Mouse (Mus musculus): ENCODE results near the gene Gm21987. TPM values are rescaled to one million over a fixed set of nuclear protein-coding genes. Genes with fewer than 3 reads are reported as not detected.

Gm21987 gene
- polyA plus RNA-seq, 1 experiment from 2014 or later: not detected

DNA sequence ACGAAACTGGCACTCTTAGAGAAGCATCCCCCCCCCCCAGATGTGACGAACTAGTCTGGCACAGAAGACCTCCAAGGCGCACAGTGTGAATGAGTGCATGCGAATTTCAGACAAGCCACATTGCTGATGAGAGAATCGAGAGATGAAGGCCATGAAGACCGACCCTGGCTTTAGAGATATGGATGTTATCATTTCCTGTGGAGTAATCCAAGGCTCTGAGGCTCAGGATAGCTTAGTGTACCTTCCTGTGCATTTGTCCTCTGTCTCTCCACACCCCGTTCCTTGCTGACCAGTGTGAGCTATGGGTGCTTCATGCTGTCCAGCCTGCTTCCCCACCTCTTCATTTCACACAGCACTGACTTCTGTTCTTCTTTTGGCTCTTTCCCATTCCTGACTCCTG, 28.3 kb downstream of the Gm21987 start:
- no peak overlapping the region for H3K4me2 ChIP-seq (replicated peaks)
- 0 out of 2 replicates have a peak overlapping the region, but pooled peaks have one; percentile 4 for H3K9ac ChIP-seq
- no peak overlapping the region for H3K4me3 ChIP-seq
- peaks cover 10% of the 10 kb centered on the region; the same call in 1 of the 2 replicates for H3K4me1 ChIP-seq
- H3K27me3 ChIP-seq: no peaks in the 10 kb centered on the region
- no peak overlapping the region for H3K27ac ChIP-seq
- WGBS: 84% methylated on average over 7 of the region's 7 CpGs
- H3K9me3 ChIP-seq (replicated peaks): no peaks in the 10 kb centered on the region
- no peak for ATAC-seq (ENCODE audit: low FRiP score)
- H3K36me3 ChIP-seq: no peaks in the 10 kb centered on the region

DNA sequence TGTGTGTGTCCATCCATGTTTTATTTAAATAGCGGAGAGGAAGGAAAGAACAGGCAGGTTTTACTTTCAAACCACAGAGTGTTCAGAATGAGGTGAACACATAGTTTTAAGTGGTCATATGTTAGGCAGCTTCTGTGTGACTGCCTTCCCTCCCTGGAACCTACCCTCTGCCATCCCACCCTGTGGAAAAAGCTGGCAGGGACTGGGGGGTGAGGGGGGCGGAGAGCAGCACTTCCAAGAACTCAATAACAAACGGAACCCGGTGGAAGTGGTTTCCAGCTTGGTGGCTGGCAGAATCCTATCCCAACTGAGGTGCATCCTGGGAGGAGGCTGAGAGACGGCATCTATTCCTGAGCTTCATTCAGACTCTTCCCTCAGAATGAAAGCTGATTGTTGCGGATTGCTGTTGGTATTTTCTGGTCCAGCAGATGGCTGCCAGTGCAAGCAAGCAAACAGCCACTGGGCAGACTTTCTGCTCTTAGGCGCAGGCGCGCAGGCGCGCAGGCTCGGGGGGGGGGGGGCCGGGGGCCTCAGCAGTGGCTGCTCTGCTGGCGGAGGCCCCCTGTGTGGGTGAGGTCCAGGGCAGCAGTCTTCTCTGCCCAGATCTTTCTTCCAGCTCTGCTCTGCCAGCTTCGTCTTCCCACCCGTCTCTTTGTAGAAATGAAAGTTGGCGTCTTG, 29.5 kb downstream of the Gm21987 start:
- no peaks in the 10 kb centered on the region for H3K9me3 ChIP-seq (replicated peaks)
- no peaks in the 10 kb centered on the region for H3K27me3 ChIP-seq
- peak overlapping the region; percentile 15 for H3K4me3 ChIP-seq
- H3K36me3 ChIP-seq: no peaks in the 10 kb centered on the region
- H3K9ac ChIP-seq: peak overlapping the region; percentile 23; the same call in 1 of the 2 replicates
- 32% methylated on average over 12 of the region's 17 CpGs for WGBS
- peak; percentile 91 for ATAC-seq (ENCODE audit: low FRiP score)
- H3K4me2 ChIP-seq (replicated peaks): peak overlapping the region; percentile 44
- H3K27ac ChIP-seq: peak overlapping the region; percentile 24
- peaks cover 10% of the 10 kb centered on the region; the same call in 1 of the 2 replicates for H3K4me1 ChIP-seq

DNA sequence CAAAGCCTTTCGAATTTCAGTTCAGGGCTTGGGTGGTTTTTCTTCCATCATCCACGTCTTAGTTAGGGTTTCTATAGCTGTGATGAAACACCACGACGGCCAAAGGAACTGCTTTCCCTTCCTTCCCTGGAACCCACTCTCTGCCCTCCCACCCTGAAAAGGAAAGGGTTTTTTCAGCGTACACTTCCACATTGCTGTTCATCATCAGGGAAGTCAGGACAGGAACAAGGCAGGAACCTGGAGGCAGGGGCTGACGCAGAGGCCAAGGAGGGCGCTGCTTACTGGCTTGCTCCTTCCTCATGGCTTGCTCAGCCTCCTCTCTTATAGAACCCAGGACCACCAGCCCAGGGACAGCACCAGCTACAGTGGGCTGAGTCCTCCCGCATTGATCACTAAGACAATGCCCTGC, 30.0 kb downstream of the Gm21987 start:
- peaks cover 10% of the 10 kb centered on the region; the same call in 1 of the 2 replicates for H3K4me1 ChIP-seq
- peak overlapping the region; percentile 15 for H3K4me3 ChIP-seq
- no peaks in the 10 kb centered on the region for H3K9me3 ChIP-seq (replicated peaks)
- ATAC-seq (ENCODE audit: low FRiP score): peak; percentile 26; the same call in 1 of the 2 replicates
- peak overlapping the region; percentile 44 for H3K4me2 ChIP-seq (replicated peaks)
- H3K27me3 ChIP-seq: no peaks in the 10 kb centered on the region
- no peaks in the 10 kb centered on the region for H3K36me3 ChIP-seq
- 0 out of 2 replicates have a peak overlapping the region, but pooled peaks have one; percentile 23 for H3K9ac ChIP-seq
- H3K27ac ChIP-seq: peak overlapping the region; percentile 24
- WGBS: 59% methylated on average over 8 of the region's 8 CpGs

DNA sequence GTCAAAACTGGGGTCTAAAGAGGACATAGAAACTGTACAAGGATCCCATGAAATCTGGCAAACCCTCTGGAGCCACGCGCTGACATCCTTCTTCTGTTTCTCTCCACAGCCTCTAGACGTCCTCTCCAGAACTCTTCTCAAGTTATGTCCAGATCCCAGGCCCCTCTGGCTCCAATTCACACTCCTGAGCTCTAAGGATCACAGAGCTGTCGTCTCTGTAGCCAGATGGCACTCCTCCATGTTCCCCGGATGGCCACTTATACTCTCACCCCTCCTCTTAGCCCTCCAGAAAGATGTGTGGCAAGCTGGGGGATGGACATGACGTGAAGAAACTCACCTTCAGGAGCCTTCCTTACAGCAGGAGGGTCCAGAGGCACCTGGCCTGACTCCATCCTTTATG, 30.7 kb downstream of the Gm21987 start:
- Histone ChIP-seq H3K9me3 (replicated peaks) (no peaks in the 10 kb centered on the region), H3K27me3 (no peaks in the 10 kb centered on the region), H3K36me3 (no peaks in the 10 kb centered on the region), H3K4me2 (replicated peaks) (no peak overlapping the region), H3K4me3 (no peak overlapping the region), H3K9ac (no peak overlapping the region), H3K27ac (no peak overlapping the region), H3K4me1 (peaks cover 10% of the 10 kb centered on the region; the same call in 1 of the 2 replicates)
- no peak for ATAC-seq (ENCODE audit: low FRiP score)
- WGBS: 87% methylated on average over 6 of the region's 6 CpGs

DNA sequence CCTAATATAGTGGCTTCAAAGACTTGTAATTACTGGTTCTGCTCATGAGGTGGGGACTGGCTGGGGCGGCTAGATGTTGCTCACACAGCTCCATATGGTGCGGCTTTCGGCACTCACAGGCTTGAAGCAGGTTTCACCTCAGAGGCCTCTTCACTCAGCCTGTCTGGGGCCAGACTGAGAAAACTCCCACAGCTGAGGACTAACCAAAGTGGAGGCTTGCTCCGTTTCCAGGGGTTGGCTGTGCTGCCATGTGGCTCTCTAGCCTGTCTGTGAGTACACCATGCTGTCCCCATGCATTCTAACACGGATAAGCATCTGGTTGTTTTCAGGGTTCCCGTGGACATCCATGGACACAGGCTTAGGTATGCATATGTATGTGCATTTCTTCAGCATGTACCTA, 31.8 kb downstream of the Gm21987 start:
- ATAC-seq (ENCODE audit: low FRiP score): no peak
- H3K4me2 ChIP-seq (replicated peaks): no peak overlapping the region
- no peak overlapping the region for H3K4me3 ChIP-seq
- WGBS: 84% methylated on average over 6 of the region's 6 CpGs
- no peak overlapping the region for H3K27ac ChIP-seq
- H3K27me3 ChIP-seq: no peaks in the 10 kb centered on the region
- no peak overlapping the region for H3K9ac ChIP-seq
- peaks cover 10% of the 10 kb centered on the region; the same call in 1 of the 2 replicates for H3K4me1 ChIP-seq
- no peaks in the 10 kb centered on the region for H3K36me3 ChIP-seq
- H3K9me3 ChIP-seq (replicated peaks): no peaks in the 10 kb centered on the region

DNA sequence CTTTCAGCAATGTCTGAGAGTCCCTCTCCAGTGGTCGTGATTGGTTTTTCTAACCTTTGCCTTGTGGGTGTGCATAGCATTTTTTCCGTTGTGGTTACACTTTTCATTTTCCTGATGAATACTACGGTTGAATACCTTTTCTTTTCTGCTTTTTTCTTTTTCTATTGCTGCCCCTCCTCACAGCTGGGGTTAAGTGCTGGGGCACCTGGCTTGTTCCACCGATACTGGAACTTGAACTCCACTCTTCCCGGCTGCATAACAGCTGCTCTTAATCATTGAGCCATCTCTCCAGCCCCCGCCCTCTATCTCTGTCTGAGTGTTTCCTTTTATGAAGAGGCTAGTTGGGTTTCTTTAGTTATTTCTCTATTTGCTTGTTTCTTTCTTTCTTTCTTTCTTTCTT, 32.2 kb downstream of the Gm21987 start:
- Histone ChIP-seq H3K9me3 (replicated peaks) (no peaks in the 10 kb centered on the region), H3K27me3 (no peaks in the 10 kb centered on the region), H3K4me1 (peaks cover 10% of the 10 kb centered on the region; the same call in 1 of the 2 replicates), H3K36me3 (no peaks in the 10 kb centered on the region), H3K27ac (no peak overlapping the region), H3K4me2 (replicated peaks) (no peak overlapping the region), H3K9ac (no peak overlapping the region), H3K4me3 (no peak overlapping the region)
- 60% methylated on average over 6 of the region's 6 CpGs for WGBS
- ATAC-seq (ENCODE audit: low FRiP score): no peak

DNA sequence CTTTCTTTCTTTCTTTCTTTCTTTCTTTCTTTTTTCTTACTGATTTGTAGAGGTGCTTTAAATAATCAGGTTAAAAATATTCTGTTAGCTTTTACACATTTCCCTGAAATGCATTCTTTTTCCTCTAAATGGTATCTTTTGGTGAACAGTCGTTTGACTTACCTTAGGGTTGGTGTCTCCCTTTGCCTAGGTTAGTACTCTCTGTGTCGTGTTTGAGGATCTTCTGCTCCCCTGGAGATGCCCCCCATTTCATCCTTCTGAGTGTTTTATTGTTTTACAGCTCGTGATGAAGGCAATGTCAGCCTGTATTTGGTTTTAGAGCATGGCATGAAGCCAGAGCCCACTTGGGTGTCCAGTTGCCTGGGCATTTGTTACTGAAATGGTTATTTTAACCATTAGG, 32.7 kb downstream of the Gm21987 start:
- H3K4me2 ChIP-seq (replicated peaks): no peak overlapping the region

DNA sequence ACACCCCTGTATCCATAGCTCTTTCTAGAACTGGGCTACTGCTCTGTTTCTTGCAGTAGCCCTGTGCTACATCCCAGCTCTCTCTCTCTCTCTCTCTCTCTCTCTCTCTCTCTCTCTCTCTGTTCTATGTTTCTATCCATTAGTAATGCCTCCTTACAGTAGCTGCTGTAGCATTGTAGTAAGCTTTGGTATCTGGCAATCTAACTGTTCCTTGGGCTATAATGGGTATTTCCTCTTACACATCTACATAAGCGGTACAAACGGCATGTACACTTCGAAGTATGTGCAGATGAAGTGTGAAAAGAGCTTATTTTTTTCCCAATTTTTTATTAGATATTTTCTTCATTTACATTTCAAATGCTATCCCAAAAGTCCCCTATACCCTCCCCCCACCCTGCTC, 33.1 kb downstream of the Gm21987 start:
- no peaks in the 10 kb centered on the region for H3K9me3 ChIP-seq (replicated peaks)
- H3K4me2 ChIP-seq (replicated peaks): no peak overlapping the region
- peaks cover 10% of the 10 kb centered on the region; the same call in 1 of the 2 replicates for H3K4me1 ChIP-seq
- no peaks in the 10 kb centered on the region for H3K36me3 ChIP-seq
- WGBS: 96% methylated on average over 3 of the region's 3 CpGs
- no peak for ATAC-seq (ENCODE audit: low FRiP score)
- H3K4me3 ChIP-seq: no peak overlapping the region
- no peaks in the 10 kb centered on the region for H3K27me3 ChIP-seq
- no peak overlapping the region for H3K27ac ChIP-seq
- H3K9ac ChIP-seq: no peak overlapping the region

More for the DNA sequence above, 32.7 kb downstream of the Gm21987 start:
- no peak for ATAC-seq (ENCODE audit: low FRiP score)
- Histone ChIP-seq H3K36me3 (no peaks in the 10 kb centered on the region), H3K27me3 (no peaks in the 10 kb centered on the region), H3K9me3 (replicated peaks) (no peaks in the 10 kb centered on the region), H3K4me1 (peaks cover 10% of the 10 kb centered on the region; the same call in 1 of the 2 replicates), H3K9ac (no peak overlapping the region), H3K4me3 (no peak overlapping the region), H3K27ac (no peak overlapping the region)
- 57% methylated on average over 3 of the region's 3 CpGs for WGBS

DNA sequence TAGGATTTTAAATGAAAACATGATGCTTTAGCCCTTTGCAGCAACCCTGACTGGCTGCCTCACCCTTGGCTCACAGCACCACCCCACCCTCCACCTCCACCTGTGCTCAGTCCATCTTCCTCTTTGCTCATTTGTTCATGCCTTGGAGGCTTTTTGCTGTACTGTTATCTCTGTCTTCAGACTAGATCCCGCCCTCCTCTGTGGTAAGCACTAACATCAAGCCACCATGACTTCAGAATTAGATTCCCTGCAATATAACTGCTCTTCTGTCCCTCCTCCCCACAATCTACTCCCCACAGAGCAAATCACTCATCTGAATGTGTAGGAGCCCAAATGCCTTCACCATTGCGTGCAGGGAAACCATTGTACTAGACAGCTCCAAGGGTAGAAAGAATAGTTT, 36.8 kb downstream of the Gm21987 start:
- no peak overlapping the region for H3K4me2 ChIP-seq (replicated peaks)
- H3K27me3 ChIP-seq: no peaks in the 10 kb centered on the region
- no peak overlapping the region for H3K9ac ChIP-seq
- H3K4me1 ChIP-seq: 0 out of 2 replicates have a peak, but pooled peaks cover 2% of the 10 kb centered on the region
- H3K36me3 ChIP-seq: no peaks in the 10 kb centered on the region
- no peak overlapping the region for H3K27ac ChIP-seq
- no peak for ATAC-seq (ENCODE audit: low FRiP score)
- H3K4me3 ChIP-seq: no peak overlapping the region
- WGBS: 81% methylated on average over 2 of the region's 2 CpGs
- no peaks in the 10 kb centered on the region for H3K9me3 ChIP-seq (replicated peaks)

DNA sequence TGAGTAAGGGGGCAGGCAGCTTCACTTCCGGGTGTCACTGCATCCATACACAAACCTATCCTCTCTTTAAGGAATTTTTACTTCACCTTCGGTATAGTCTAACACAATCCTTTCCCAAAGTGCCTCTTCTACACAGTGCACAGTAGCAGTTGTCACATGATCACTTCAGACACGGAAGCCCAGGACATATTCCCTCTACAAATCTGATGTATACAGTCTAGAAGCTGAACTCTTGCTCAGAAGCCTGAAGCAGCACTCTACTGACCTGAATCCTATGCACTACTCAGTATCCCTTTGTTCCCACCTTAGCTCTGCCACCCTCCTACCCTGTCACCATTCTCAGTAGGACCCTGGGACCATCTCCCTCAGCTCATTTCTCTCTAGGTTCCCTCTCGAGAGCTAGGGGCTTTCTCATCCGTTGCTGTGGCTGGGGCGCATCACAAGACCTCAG, 38.4 kb downstream of the Gm21987 start:
- H3K9me3 ChIP-seq (replicated peaks): no peaks in the 10 kb centered on the region
- WGBS: 91% methylated on average over 6 of the region's 6 CpGs
- no peak overlapping the region for H3K27ac ChIP-seq
- no peaks in the 10 kb centered on the region for H3K4me1 ChIP-seq
- no peak for ATAC-seq (ENCODE audit: low FRiP score)
- H3K9ac ChIP-seq: no peak overlapping the region
- H3K27me3 ChIP-seq: no peaks in the 10 kb centered on the region
- no peak overlapping the region for H3K4me2 ChIP-seq (replicated peaks)
- no peaks in the 10 kb centered on the region for H3K36me3 ChIP-seq
- no peak overlapping the region for H3K4me3 ChIP-seq

DNA sequence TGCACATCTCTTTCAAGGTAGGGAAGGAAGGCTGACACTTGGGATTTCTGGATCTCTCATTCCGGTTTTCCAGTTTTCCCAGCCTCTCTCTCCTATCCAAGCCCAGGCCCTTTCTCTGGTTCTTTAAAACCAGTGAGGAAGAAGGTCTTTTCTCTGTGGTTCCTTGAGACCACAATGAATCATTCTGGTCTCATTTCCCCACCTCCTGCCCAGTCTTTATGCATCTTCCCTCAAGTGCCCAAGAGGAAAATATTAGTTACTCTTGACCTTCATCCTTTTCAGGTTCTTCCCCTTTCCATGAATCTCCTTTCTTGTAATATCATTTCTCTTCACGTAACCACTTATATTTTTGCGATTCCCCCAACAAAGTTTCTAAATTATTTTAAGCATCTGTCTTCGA, 38.9 kb downstream of the Gm21987 start:
- no peak for ATAC-seq (ENCODE audit: low FRiP score)
- 91% methylated on average over 4 of the region's 4 CpGs for WGBS
- H3K9me3 ChIP-seq (replicated peaks): no peaks in the 10 kb centered on the region

DNA sequence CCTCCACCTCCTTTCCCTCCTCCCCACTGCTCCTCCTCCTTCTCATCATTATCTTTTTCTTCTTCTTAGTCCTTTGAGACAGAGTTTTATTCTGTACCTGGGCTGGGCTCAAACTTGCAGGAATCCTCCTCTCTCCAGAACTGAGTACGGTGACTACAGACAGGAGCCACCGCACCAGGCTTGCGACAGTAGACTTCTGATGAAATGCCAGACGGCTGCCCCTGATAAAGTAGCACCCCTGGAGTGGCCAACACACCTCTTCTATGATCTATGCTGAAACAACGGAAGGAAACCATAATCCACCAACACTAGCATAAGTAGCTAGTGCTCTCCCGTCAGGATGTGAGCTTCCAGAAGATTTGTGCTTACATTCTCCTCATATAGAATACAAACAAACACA, 40.5 kb downstream of the Gm21987 start:
- no peak overlapping the region for H3K27ac ChIP-seq
- H3K9ac ChIP-seq: no peak overlapping the region
- no peaks in the 10 kb centered on the region for H3K9me3 ChIP-seq (replicated peaks)
- no peaks in the 10 kb centered on the region for H3K4me1 ChIP-seq
- H3K27me3 ChIP-seq: no peaks in the 10 kb centered on the region
- 87% methylated on average over 6 of the region's 6 CpGs for WGBS
- no peak for ATAC-seq (ENCODE audit: low FRiP score)
- H3K36me3 ChIP-seq: no peaks in the 10 kb centered on the region
- H3K4me3 ChIP-seq: no peak overlapping the region
- H3K4me2 ChIP-seq (replicated peaks): no peak overlapping the region

More for the DNA sequence above, 38.9 kb downstream of the Gm21987 start:
- Histone ChIP-seq H3K9ac (no peak overlapping the region), H3K27me3 (no peaks in the 10 kb centered on the region), H3K4me3 (no peak overlapping the region), H3K4me2 (replicated peaks) (no peak overlapping the region), H3K27ac (no peak overlapping the region), H3K36me3 (no peaks in the 10 kb centered on the region), H3K4me1 (no peaks in the 10 kb centered on the region)

DNA sequence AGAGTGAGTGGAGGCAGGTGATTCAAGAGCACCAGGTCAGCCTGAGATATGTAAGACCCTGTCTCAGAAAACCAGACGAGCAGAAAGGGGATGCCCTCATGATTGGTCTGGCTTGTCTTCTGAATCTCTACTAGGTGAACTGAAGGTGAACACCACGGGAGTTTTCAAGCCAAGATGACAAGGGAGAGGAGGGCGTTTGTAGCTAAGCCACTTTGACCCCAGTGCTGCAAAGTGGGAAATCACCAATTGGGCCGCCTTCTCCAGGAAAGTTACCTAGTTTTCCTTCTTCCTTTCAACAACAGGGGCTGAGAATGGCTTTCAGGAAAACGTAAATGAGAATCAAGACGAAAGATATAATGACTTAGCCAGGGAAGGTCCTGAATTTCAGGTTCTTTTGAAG, 41.9 kb downstream of the Gm21987 start:
- Histone ChIP-seq H3K27ac (no peak overlapping the region), H3K4me3 (no peak overlapping the region), H3K4me2 (replicated peaks) (no peak overlapping the region), H3K27me3 (no peaks in the 10 kb centered on the region), H3K9ac (no peak overlapping the region), H3K36me3 (no peaks in the 10 kb centered on the region), H3K4me1 (no peaks in the 10 kb centered on the region), H3K9me3 (replicated peaks) (no peaks in the 10 kb centered on the region)
- 81% methylated on average over 6 of the region's 6 CpGs for WGBS
- ATAC-seq (ENCODE audit: low FRiP score): no peak

All from hindbrain, embryonic 12.5 days (tissue).